Mouse (Mus musculus): ENCODE data around the gene Cyb5r2. TPM values are rescaled to one million over a fixed set of nuclear protein-coding genes. Genes with fewer than 3 reads are reported as not detected.

Cyb5r2 gene
- polyA plus RNA-seq, 1 experiment from 2014 or later: 0.36 TPM

GRCm38 (mm10) chr7:107749270-107749669 lies 8.6 kb downstream of the Cyb5r2 start:
- ATAC-seq (ENCODE audit: low FRiP score): 0 out of 2 replicates have a peak, but pooled peaks have one; percentile 18
- no peak overlapping the region for H3K4me2 ChIP-seq (replicated peaks)
- H3K9ac ChIP-seq: no peak overlapping the region
- no peak overlapping the region for H3K27ac ChIP-seq
- no peaks in the 10 kb centered on the region for H3K36me3 ChIP-seq
- H3K4me1 ChIP-seq: no peaks in the 10 kb centered on the region
- H3K9me3 ChIP-seq (replicated peaks): no peaks in the 10 kb centered on the region
- WGBS: 4% methylated on average over 3 of the region's 3 CpGs
- no peak overlapping the region for H3K4me3 ChIP-seq
- no peaks in the 10 kb centered on the region; the same call in 1 of the 2 replicates for H3K27me3 ChIP-seq

DNA sequence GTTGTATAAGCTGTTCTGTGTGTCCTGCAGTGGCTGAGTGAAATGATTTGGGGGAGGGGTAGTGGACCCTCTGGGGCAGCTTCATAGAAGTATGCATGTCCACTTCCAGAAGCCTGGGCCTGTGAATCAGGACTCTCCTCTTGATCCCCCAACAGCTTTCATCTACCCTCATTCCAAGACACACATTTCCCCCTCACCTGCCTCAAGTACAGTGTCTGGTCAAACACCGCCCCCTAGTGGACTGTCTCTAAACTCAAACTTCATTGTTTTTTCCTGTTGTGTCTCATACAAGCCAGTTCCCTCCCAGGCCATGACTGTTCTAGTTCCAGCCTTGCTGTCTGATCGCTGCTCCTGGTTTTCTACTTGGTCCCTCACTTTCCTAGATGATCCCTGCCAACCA lies 9.9 kb downstream of the Cyb5r2 start:
- no peak for ATAC-seq (ENCODE audit: low FRiP score)
- Histone ChIP-seq H3K27me3 (no peaks in the 10 kb centered on the region; the same call in 1 of the 2 replicates), H3K4me1 (no peaks in the 10 kb centered on the region), H3K36me3 (no peaks in the 10 kb centered on the region), H3K9ac (no peak overlapping the region), H3K4me3 (no peak overlapping the region), H3K27ac (no peak overlapping the region), H3K9me3 (replicated peaks) (no peaks in the 10 kb centered on the region), H3K4me2 (replicated peaks) (no peak overlapping the region)
- WGBS: 24% methylated on average over 2 of the region's 2 CpGs

DNA sequence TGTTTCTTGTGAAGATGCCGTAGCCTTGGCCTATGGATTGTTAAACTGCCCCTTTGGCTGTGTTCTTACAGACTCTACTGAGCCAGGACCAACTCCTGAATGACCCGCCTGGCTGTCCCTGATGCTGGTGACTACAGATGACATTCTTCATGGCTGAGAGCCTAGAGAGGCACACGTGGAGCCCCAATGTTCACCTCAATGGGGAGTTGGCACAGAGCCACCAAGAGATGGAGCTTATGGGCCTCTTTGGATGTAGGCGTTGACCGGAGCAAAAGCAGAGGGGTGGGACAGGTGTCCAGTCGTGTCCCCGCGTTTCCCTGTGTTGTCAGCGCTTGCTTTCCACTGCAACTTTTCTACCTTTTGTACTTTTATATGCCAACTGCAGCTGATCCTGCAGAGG lies 10.4 kb downstream of the Cyb5r2 start:
- no peak for ATAC-seq (ENCODE audit: low FRiP score)
- Histone ChIP-seq H3K4me1 (no peaks in the 10 kb centered on the region), H3K27ac (no peak overlapping the region), H3K27me3 (no peaks in the 10 kb centered on the region; the same call in 1 of the 2 replicates), H3K4me2 (replicated peaks) (no peak overlapping the region), H3K9me3 (replicated peaks) (no peaks in the 10 kb centered on the region), H3K9ac (no peak overlapping the region), H3K4me3 (no peak overlapping the region), H3K36me3 (no peaks in the 10 kb centered on the region)
- 86% methylated on average over 9 of the region's 9 CpGs for WGBS

- H3K27ac ChIP-seq: no peak overlapping the region
- no peak overlapping the region for H3K9ac ChIP-seq
- no peaks in the 10 kb centered on the region for H3K4me1 ChIP-seq
- no peaks in the 10 kb centered on the region; the same call in 1 of the 2 replicates for H3K27me3 ChIP-seq
- ATAC-seq (ENCODE audit: low FRiP score): no peak
- H3K36me3 ChIP-seq: no peaks in the 10 kb centered on the region
- H3K9me3 ChIP-seq (replicated peaks): no peaks in the 10 kb centered on the region
- no peak overlapping the region for H3K4me2 ChIP-seq (replicated peaks)
- H3K4me3 ChIP-seq: no peak overlapping the region
- WGBS: 91% methylated on average over 8 of the region's 8 CpGs
Observed at GRCm38 (mm10) chr7:107746036-107746435, 11.8 kb downstream of the Cyb5r2 start.

DNA sequence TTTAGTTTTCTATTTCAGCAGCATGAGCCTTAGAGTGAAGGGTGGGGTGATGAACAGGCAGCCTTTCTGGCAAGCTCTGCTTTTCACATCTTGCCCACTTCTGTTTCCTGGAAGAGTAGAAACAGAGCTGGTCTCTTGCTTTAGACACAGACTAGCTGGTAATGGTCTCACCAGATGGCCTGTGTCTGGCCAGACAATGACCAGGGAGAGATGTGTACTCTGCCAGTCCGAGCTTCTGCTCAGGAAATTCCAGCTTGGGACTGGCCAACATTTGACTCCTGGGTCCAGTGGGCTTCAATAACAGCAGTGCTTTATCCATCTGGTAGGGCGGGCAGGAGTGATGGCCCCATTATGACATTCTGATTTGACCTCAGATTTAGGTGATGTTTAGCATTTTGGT lies 12.7 kb downstream of the Cyb5r2 start:
- Histone ChIP-seq H3K4me2 (replicated peaks) (no peak overlapping the region), H3K9ac (no peak overlapping the region), H3K4me1 (no peaks in the 10 kb centered on the region), H3K9me3 (replicated peaks) (no peaks in the 10 kb centered on the region), H3K27me3 (no peaks in the 10 kb centered on the region; the same call in 1 of the 2 replicates), H3K36me3 (no peaks in the 10 kb centered on the region; the same call in 1 of the 2 replicates), H3K4me3 (no peak overlapping the region), H3K27ac (no peak overlapping the region)
- 72% methylated on average over 2 of the region's 2 CpGs for WGBS
- ATAC-seq (ENCODE audit: low FRiP score): no peak

DNA sequence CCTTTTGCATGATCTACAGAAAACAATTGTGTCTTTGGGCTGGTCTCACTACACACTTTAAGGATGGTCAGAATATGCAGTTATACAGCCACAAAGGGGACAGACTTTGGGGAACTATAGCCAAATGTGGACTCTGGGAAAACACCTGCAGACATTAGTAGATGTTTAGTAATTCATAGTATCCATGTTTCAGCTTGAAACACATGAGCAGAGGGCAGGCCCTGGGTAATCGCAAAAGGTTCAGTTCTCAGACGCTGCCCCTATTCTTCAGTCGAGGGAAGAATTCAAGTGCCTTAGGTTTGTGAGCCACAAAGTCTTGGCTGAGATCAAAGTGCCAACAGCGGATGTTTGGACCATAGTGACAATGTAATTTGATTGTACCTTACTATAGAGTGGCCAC lies 13.4 kb downstream of the Cyb5r2 start:
- H3K27ac ChIP-seq: no peak overlapping the region
- no peaks in the 10 kb centered on the region for H3K4me1 ChIP-seq
- no peaks in the 10 kb centered on the region for H3K27me3 ChIP-seq
- ATAC-seq (ENCODE audit: low FRiP score): no peak
- WGBS: 91% methylated on average over 4 of the region's 4 CpGs
- H3K9me3 ChIP-seq (replicated peaks): no peaks in the 10 kb centered on the region
- H3K4me2 ChIP-seq (replicated peaks): no peak overlapping the region
- no peaks in the 10 kb centered on the region; the same call in 1 of the 2 replicates for H3K36me3 ChIP-seq
- no peak overlapping the region for H3K9ac ChIP-seq
- H3K4me3 ChIP-seq: no peak overlapping the region

- Histone ChIP-seq H3K27ac (no peak overlapping the region), H3K9ac (no peak overlapping the region), H3K36me3 (no peaks in the 10 kb centered on the region; the same call in 1 of the 2 replicates), H3K4me2 (replicated peaks) (no peak overlapping the region), H3K4me1 (no peaks in the 10 kb centered on the region), H3K9me3 (replicated peaks) (no peaks in the 10 kb centered on the region), H3K4me3 (no peak overlapping the region), H3K27me3 (no peaks in the 10 kb centered on the region)
- ATAC-seq (ENCODE audit: low FRiP score): no peak
- 82% methylated on average over 10 of the region's 10 CpGs for WGBS
Observed at GRCm38 (mm10) chr7:107742963-107743465, 14.8 kb downstream of the Cyb5r2 start.

- Histone ChIP-seq H3K9ac (no peak overlapping the region), H3K27me3 (no peaks in the 10 kb centered on the region), H3K4me1 (no peaks in the 10 kb centered on the region), H3K27ac (no peak overlapping the region), H3K9me3 (replicated peaks) (no peaks in the 10 kb centered on the region), H3K36me3 (no peaks in the 10 kb centered on the region; the same call in 1 of the 2 replicates), H3K4me3 (no peak overlapping the region), H3K4me2 (replicated peaks) (no peak overlapping the region)
- 53% methylated on average over 2 of the region's 2 CpGs for WGBS
- ATAC-seq (ENCODE audit: low FRiP score): no peak
Observed at GRCm38 (mm10) chr7:107738726-107739125, 19.1 kb downstream of the Cyb5r2 start.

DNA sequence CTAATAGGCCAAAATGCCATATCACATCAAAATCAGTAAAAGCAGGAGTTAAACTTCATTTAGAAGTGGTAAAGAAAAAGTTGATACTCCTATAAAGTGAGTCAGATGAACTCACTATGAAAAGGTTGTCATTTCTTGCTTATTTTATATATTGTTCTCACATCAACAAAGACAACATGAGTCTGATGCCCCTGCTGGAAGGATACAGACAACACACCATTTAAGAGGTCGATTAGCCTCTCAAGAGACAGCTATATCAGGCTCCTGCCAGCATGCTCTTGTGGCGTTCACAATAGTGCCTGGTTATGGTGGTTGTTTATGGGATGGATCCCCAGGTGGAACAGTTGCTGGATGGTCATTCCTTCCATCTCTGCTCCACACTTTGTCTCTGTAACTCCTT lies 24.7 kb downstream of the Cyb5r2 start:
- no peak overlapping the region for H3K4me3 ChIP-seq
- no peak overlapping the region for H3K27ac ChIP-seq
- ATAC-seq (ENCODE audit: low FRiP score): no peak
- no peaks in the 10 kb centered on the region for H3K36me3 ChIP-seq
- no peaks in the 10 kb centered on the region for H3K4me1 ChIP-seq
- WGBS: 75% methylated on average over 2 of the region's 2 CpGs
- no peak overlapping the region for H3K9ac ChIP-seq
- H3K4me2 ChIP-seq (replicated peaks): no peak overlapping the region
- H3K9me3 ChIP-seq (replicated peaks): no peaks in the 10 kb centered on the region
- no peaks in the 10 kb centered on the region for H3K27me3 ChIP-seq

GRCm38 (mm10) chr7:107730587-107730986 lies 27.2 kb downstream of the Cyb5r2 start:
- H3K9ac ChIP-seq: no peak overlapping the region
- no peaks in the 10 kb centered on the region for H3K27me3 ChIP-seq
- H3K36me3 ChIP-seq: no peaks in the 10 kb centered on the region
- 0 out of 2 replicates have a peak, but pooled peaks cover 5% of the 10 kb centered on the region for H3K9me3 ChIP-seq (replicated peaks)
- H3K4me1 ChIP-seq: no peaks in the 10 kb centered on the region
- H3K4me2 ChIP-seq (replicated peaks): no peak overlapping the region
- no peak for ATAC-seq (ENCODE audit: low FRiP score)
- H3K4me3 ChIP-seq: no peak overlapping the region
- 86% methylated on average over 10 of the region's 10 CpGs for WGBS
- H3K27ac ChIP-seq: no peak overlapping the region

DNA sequence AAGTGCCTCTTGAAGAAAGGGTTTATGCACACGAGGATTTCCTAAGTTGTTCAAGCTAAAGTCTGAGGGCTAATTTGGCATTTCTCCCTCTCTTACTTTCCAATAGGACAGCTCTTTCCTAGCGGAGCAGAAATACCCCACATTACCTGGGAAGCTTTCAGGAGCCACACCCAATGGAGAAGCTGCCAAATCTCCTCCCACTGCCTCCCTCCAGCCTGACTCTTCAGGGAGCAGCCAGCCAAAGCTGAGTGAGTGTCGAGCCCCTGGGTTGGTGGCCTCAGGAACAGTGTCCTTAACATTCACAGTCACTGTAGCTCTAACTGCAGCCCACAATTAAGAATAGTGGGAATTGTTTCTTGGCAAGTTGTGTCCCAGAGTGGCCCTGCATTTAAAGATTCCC lies 30.3 kb downstream of the Cyb5r2 start:
- Histone ChIP-seq H3K36me3 (no peaks in the 10 kb centered on the region), H3K9me3 (replicated peaks) (0 out of 2 replicates have a peak, but pooled peaks cover 7% of the 10 kb centered on the region), H3K4me2 (replicated peaks) (no peak overlapping the region), H3K9ac (no peak overlapping the region), H3K27ac (no peak overlapping the region), H3K4me3 (no peak overlapping the region), H3K4me1 (no peaks in the 10 kb centered on the region), H3K27me3 (no peaks in the 10 kb centered on the region)
- no peak for ATAC-seq (ENCODE audit: low FRiP score)
- WGBS: 73% methylated on average over 3 of the region's 3 CpGs

- WGBS: 98% methylated on average over 4 of the region's 4 CpGs
- Histone ChIP-seq H3K27me3 (no peaks in the 10 kb centered on the region), H3K4me2 (replicated peaks) (no peak overlapping the region), H3K36me3 (no peaks in the 10 kb centered on the region), H3K4me1 (no peaks in the 10 kb centered on the region), H3K9me3 (replicated peaks) (0 out of 2 replicates have a peak, but pooled peaks cover 7% of the 10 kb centered on the region), H3K27ac (no peak overlapping the region), H3K9ac (no peak overlapping the region), H3K4me3 (no peak overlapping the region)
- no peak for ATAC-seq (ENCODE audit: low FRiP score)
Observed at GRCm38 (mm10) chr7:107722536-107722935, 35.3 kb downstream of the Cyb5r2 start.

DNA sequence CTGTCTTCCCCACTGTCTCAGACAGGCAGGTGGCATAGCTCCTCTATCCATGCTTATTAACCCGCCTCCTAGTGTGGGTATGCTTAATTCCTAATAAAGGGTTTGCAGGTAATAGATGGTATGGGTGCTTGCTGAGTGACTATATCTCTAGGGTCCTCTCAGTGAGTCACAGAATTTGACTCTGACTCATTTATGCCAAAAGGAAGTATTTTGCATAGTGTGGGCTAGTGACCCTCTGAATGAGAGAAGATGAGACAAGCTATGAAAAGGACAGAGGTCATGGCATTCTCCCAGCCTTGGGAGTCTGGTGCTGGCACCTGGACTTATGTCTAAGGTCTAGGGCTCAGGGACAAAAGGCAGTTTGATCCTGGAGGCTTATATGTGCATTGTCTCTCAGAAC lies 37.1 kb downstream of the Cyb5r2 start:
- Histone ChIP-seq H3K27me3 (no peaks in the 10 kb centered on the region), H3K27ac (no peak overlapping the region), H3K4me3 (no peak overlapping the region), H3K4me2 (replicated peaks) (no peak overlapping the region), H3K4me1 (no peaks in the 10 kb centered on the region), H3K9me3 (replicated peaks) (0 out of 2 replicates have a peak, but pooled peaks cover 4% of the 10 kb centered on the region), H3K36me3 (no peaks in the 10 kb centered on the region), H3K9ac (no peak overlapping the region)
- WGBS: 85% methylated on average over 1 of the region's 1 CpGs
- ATAC-seq (ENCODE audit: low FRiP score): no peak

All from hindbrain, embryonic 12.5 days (tissue).